Mouse (Mus musculus) thymus, adult 2 months (tissue): ENCODE data around the gene Rab35. TPM values are rescaled to one million over a fixed set of nuclear protein-coding genes. Genes with fewer than 3 reads are reported as not detected.

Source experiments
- DNase-seq: peaks from one replicate; pipeline ENCODE4 v3.0.0; 2021
- H3K27ac ChIP-seq: fragments of 200-500 bp; 2 replicates; pipeline ENCODE4 v1.5.1; 2012; ENCODE audit warnings: low read length, control low read depth; ENCODE audit not compliant: control insufficient read depth, insufficient read depth
- H3K27me3 ChIP-seq: fragments of 200-500 bp; 2 replicates; pipeline ENCODE4 v1.6.1; 2012; ENCODE audit warnings: mild to moderate bottlenecking, low read length, moderate library complexity, mixed read lengths; ENCODE audit not compliant: control insufficient read depth, insufficient read depth
- H3K36me3 ChIP-seq: fragments of 200-500 bp; 2 replicates; pipeline ENCODE4 v1.6.1; 2012; ENCODE audit warnings: mild to moderate bottlenecking, low read length, moderate library complexity; ENCODE audit not compliant: control insufficient read depth, insufficient read depth
- H3K4me1 ChIP-seq: fragments of 200-500 bp; replicated peaks from 2 replicates; pipeline ENCODE4 v1.6.1; 2012; ENCODE audit warnings: low read length; ENCODE audit not compliant: control insufficient read depth, insufficient read depth
- H3K4me3 ChIP-seq: fragments of 200-500 bp; 2 replicates; pipeline ENCODE4 v1.5.1; 2012; ENCODE audit warnings: mild to moderate bottlenecking, low read length, control low read depth, moderate library complexity; ENCODE audit not compliant: control insufficient read depth, insufficient read depth
- CTCF ChIP-seq: fragments of 200-500 bp; IDR thresholded peaks from 2 replicates; pipeline ENCODE4 v1.5.1; 2012; ENCODE audit warnings: mild to moderate bottlenecking, control low read depth, low read length, moderate library complexity, borderline replicate concordance; ENCODE audit not compliant: control insufficient read depth, poor library complexity, insufficient read depth; ENCODE audit errors: extremely low read depth
- POLR2A ChIP-seq: fragments of 200-500 bp; IDR thresholded peaks from 2 replicates; pipeline ENCODE4 v1.6.1; 2012; ENCODE audit warnings: mild to moderate bottlenecking, low read length, control low read depth, moderate library complexity; ENCODE audit not compliant: control insufficient read depth, poor library complexity, insufficient read depth; ENCODE audit errors: extremely low read depth
- WGBS: fragments of 180-500 bp; shearing (Covaris S2); methylation state at CpG from one replicate; pipeline ENCODE4 v1.1.7; 2018; 5-methylcytosine and 5-hydroxymethylcytosine counted together
- polyA plus RNA-seq: library from polyadenylated mRNA; depleted of rRNA; stranded (reverse); fragments of >200 nt; gene quantifications from 2 replicates; pipeline ENCODE4 v1.2.3, GENCODE M21; 2012; rRNA removed

The Rab35 gene
- polyA plus RNA-seq: 129 and 130 TPM in 2 replicates

DNA sequence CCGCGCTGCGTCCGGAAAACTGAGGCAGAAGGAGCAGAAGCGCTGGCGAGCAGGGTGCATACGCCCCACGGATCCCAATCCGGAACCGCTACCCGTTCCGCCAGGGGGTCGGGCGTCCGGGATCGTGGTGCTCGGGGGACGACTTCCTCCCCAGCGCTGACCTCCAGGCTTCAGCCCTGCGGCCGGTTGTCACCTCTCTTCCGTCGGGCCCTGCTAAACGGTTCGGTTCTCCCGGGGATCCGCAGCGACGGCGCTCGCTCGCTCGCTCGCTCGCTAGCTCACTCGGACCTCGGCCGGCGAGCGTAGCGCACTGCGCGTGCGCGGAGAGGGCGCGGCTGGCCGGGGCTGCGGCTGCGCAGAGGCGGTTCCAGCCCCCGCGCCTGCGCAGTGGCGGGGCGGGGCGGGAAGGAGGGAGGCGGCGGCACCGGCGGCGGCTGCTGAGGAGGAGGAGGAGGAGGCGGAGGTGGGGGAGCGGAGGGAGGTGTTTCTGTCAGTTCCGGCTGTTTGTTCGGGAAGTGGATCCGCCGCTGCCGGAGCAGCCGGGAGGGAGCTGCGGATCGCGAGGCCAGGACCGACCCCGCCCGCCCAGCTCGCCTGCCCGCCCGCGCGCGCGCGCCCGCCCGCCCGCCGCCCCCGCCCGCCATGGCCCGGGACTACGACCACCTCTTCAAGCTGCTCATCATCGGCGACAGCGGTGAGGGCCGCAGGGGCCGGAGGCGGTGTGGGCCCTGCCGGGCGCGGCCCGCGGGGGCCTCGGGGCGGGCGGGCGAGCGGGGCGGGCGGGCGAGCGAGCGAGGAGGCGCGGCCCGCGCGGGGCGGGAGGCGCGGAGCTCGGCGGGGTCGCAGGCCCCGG, at the start of gene Rab35:
Gene Rab35 (plus strand): TSS at position 404 of the 853 bp plus-strand sequence.
- 2% methylated on average over 98 of the region's 125 CpGs for WGBS
- H3K36me3 ChIP-seq: no peaks in the 10 kb centered on the region
- no peaks in the 10 kb centered on the region for H3K27me3 ChIP-seq
- peak; percentile 96 for DNase-seq
- H3K27ac ChIP-seq: peak within 1 kb of the TSS; percentile 34; the same call in 1 of the 2 replicates
- H3K4me3 ChIP-seq: peak within 1 kb of the TSS; percentile 79
- TF ChIP-seq POLR2A: peak; percentile 98
- TF ChIP-seq CTCF: peak; percentile 68; the same call in 1 of the 2 replicates
- peaks cover 36% of the 10 kb centered on the region for H3K4me1 ChIP-seq

DNA sequence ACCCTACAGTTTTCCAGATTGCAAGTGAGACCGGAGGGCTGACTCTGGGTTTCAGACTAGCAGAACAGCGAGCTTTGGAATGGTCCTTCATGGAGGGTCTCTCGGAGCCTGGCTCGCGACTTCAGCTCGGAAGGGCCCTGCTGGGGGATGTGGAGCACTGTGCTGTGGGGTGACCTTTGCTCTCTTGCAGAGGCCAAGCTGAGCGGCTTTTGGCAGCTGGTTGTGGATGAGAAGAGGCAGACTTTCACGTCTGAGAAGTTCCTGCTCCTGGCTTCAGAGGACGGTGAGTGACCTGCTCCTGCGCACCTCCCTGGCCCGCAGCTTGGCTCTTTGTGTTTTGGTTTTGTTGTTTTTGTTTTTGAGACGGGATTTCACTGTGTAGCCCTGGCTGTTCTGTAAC, 46.1 kb upstream of the Rab35 start:
- 94% methylated on average over 12 of the region's 12 CpGs for WGBS
- Histone ChIP-seq H3K27ac (no peak overlapping the region), H3K36me3 (peaks cover 71% of the 10 kb centered on the region), H3K4me1 (no peaks in the 10 kb centered on the region), H3K27me3 (no peaks in the 10 kb centered on the region), H3K4me3 (no peak overlapping the region)
- TF ChIP-seq POLR2A: no peak
- DNase-seq: no peak

DNA sequence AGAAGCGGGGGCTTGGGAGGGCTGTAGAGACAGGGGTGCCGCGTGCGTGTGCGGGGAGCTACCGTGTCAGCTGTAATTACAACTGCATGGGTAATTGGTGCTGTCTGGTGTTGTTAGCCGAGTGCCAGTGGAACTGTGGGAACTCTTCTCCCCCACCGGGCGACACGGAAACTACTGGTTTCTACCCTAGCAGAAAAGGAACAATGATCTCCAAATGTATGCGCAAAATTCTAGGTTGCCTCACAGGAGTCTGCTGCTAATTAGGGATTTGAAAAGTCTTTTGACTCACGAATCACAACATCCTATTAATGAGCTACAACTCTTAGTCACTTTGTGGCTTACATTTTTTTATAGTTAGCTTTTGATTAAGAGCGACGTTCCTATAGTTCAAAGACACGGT, 45.5 kb upstream of the Rab35 start:
- Histone ChIP-seq H3K27me3 (no peaks in the 10 kb centered on the region), H3K4me1 (no peaks in the 10 kb centered on the region), H3K36me3 (peaks cover 71% of the 10 kb centered on the region), H3K27ac (no peak overlapping the region), H3K4me3 (no peak overlapping the region)
- DNase-seq: no peak
- 97% methylated on average over 15 of the region's 15 CpGs for WGBS
- TF ChIP-seq POLR2A: no peak
- TF ChIP-seq CTCF: no peak

DNA sequence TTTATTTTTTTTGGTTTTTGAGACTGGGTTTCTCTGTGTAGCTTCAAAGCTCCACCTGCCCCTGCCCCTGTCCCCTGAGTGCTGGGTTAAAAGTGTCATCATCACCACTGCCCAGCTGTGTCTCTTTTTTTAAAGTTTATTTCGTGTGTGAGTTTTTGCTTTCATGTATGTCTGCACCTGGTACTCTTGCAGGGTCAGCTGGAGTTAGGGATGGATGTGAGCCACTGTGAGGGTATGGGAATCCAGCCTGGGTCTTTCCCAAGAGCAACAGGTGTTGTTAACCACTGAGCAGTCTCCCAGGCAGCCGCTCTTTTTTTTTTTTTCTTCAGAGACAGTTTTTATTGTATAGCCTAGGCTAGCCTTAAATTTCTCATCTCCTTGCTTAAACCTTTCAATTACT, 44.9 kb upstream of the Rab35 start:
- peaks cover 70% of the 10 kb centered on the region for H3K36me3 ChIP-seq

DNA sequence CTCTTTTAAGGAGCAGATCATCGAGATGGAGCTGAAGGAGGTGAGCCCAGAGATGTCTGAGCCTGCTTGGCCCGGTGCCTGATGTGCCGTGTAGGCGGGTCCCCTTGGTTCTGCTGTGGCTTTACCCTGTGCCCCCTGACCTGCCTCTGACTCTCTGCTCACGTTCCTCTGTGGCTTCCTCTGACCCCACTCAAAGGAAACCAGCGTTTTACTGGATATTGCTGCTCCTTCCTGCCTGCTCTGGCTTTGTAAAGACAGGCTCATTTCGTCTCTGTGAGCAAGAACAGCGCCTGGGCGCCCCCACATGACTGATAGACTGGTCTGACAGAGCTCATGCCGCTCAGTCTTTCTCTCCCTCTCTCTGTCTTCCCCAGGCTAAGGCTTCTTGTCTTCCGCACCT, 40.7 kb upstream of the Rab35 start:
- Histone ChIP-seq H3K27ac (no peak overlapping the region), H3K4me3 (no peak overlapping the region), H3K4me1 (no peaks in the 10 kb centered on the region), H3K27me3 (no peaks in the 10 kb centered on the region), H3K36me3 (peaks cover 73% of the 10 kb centered on the region)
- DNase-seq: no peak
- 29% methylated on average over 11 of the region's 11 CpGs for WGBS
- TF ChIP-seq CTCF (no peak), POLR2A (no peak)

More for the DNA sequence above, 44.9 kb upstream of the Rab35 start:
- TF ChIP-seq CTCF: no peak
- TF ChIP-seq POLR2A: no peak
- Histone ChIP-seq H3K4me3 (no peak overlapping the region), H3K4me1 (no peaks in the 10 kb centered on the region), H3K27me3 (no peaks in the 10 kb centered on the region), H3K27ac (no peak overlapping the region)
- no peak for DNase-seq
- WGBS: 63% methylated on average over 2 of the region's 2 CpGs

DNA sequence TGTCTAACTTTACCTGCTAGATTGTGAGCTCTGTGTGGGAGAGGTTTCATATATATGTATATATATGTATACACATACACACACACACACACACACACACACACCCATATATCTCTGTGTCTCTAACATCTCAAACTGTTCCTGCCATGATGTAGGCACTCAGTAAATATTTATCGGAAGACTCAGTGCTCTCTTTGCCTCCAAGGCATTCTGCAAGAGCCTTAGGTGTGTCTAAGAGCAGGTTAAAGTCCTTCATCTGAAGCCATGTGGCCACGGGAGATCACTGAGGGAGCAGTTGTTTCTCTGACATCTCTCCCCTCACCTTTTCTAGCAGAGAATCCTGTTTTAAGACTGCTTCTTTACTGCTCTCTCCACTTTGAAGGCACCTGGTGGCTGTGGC, 40.2 kb upstream of the Rab35 start:
- no peak overlapping the region for H3K27ac ChIP-seq
- WGBS: 93% methylated on average over 2 of the region's 2 CpGs
- H3K27me3 ChIP-seq: no peaks in the 10 kb centered on the region
- TF ChIP-seq POLR2A: no peak
- no peak for TF ChIP-seq CTCF
- no peak for DNase-seq
- H3K4me3 ChIP-seq: no peak overlapping the region
- peaks cover 74% of the 10 kb centered on the region for H3K36me3 ChIP-seq
- no peaks in the 10 kb centered on the region for H3K4me1 ChIP-seq

DNA sequence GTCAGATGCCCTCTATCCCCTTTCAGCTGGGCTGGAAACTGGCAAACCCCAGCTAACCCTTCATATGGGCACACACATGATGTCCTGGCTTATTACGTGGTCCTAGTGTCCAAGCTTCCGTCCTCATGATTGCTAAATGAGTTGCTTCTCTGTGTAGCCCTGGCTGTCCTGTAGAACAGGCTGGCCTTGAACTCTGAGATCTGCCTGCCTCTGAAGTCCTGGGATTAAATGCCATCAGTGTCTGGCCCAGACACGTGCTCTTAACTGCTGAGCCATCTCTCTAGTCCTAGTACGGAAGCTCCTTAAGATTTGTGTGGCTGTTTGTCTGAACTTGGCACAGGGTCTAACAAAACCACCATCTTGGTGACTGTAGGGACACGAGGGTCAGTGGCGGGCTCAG, 28.1 kb upstream of the Rab35 start:
- H3K27me3 ChIP-seq: no peaks in the 10 kb centered on the region
- WGBS: 96% methylated on average over 6 of the region's 6 CpGs
- DNase-seq: no peak
- peaks cover 32% of the 10 kb centered on the region for H3K36me3 ChIP-seq
- TF ChIP-seq CTCF (no peak), POLR2A (no peak)
- no peak overlapping the region for H3K4me3 ChIP-seq
- no peaks in the 10 kb centered on the region for H3K4me1 ChIP-seq
- H3K27ac ChIP-seq: no peak overlapping the region
